Mouse (Mus musculus): ENCODE measurements around the gene Prss34. TPM values are rescaled to one million over a fixed set of nuclear protein-coding genes. Genes with fewer than 3 reads are reported as not detected.

Prss34 gene
- 0.18 TPM in 1 of 2 replicates, not detected in the other for polyA plus RNA-seq (2015; fragmentation: Nextera tagmentation; extraction: Ambion mirVana)

GRCm38 (mm10) chr17:25298094-25298493 lies at the start of gene Prss34:
TSS of gene Prss34 (plus strand) at chr17:25298394.
- Histone ChIP-seq H3K9ac (replicated peaks) (no peak within 1 kb of the TSS), H3K9me3 (no peaks in the 10 kb centered on the region), H3K4me1 (no peaks in the 10 kb centered on the region), H3K27me3 (no peaks in the 10 kb centered on the region), H3K4me2 (replicated peaks) (no peak within 1 kb of the TSS), H3K27ac (replicated peaks) (no peak within 1 kb of the TSS), H3K36me3 (no peaks in the 10 kb centered on the region), H3K4me3 (no peak within 1 kb of the TSS)
- no peak for ATAC-seq (replicated peaks)
- WGBS = 91% methylated on average over 5 of the region's 5 CpGs

DNA sequence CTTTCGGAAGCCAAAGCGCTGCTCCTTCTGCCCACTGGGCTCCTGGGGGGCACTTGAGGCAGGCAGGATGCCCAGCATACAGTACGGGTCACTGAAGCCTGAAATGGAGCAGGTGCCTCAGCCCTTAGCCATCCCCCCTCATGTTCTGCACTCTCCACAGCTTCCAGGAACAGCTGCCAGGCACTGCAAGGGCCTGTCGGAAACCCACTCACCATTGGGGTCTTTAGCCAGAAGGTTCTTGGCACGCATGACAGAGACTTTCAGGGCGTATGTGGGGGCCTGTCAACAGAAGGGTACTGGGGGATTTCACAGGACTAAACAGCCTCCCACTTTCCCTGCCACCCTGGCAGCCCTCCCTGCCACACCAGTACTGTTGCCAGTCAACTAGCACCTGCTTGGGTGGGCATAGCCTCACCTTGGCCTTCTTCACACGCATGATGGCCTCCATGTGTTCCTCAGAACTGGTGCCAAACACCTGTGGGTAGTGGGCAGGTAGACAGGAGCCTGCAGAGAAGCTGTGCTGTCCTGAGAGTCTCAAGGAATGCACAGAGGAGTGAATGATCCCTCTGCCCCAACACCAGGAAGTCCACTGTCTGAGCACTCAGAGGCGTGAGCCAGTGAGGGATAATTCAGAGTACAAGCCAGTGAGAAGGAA lies 47.9 kb upstream of the Prss34 start:
- Histone ChIP-seq H3K4me2 (replicated peaks) (no peak overlapping the region), H3K4me3 (no peak overlapping the region), H3K4me1 (peaks cover 9% of the 10 kb centered on the region), H3K9ac (replicated peaks) (no peak overlapping the region), H3K9me3 (no peaks in the 10 kb centered on the region), H3K27ac (replicated peaks) (no peak overlapping the region), H3K36me3 (no peaks in the 10 kb centered on the region), H3K27me3 (peaks cover 8% of the 10 kb centered on the region)
- ATAC-seq (replicated peaks) = no peak
- 71% methylated on average over 8 of the region's 8 CpGs for WGBS

- Histone ChIP-seq H3K9me3 (no peaks in the 10 kb centered on the region), H3K9ac (replicated peaks) (no peak overlapping the region)
Measured at GRCm38 (mm10) chr17:25252643-25253042, 45.6 kb upstream of the Prss34 start.

DNA sequence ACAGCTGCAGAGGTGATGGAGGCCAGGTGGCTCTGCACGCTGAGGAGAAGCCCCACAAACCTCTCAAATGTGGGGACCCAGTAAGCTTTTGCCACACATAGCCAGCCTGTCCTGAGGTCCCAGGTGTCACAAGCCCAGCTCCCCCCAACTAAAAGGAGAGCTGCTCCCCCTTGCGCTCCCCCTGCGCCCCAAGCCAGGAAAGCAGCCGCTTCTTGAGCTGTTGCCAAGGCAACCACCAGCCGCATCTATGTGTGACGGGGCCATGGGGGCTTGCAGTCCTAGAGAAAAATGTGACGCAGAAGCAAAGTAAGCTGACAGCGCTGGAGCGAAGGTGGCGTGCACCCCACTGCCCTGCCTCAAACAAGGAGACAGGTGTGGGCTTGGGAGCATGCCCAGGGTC lies 44.4 kb upstream of the Prss34 start:
- WGBS = 14% methylated on average over 10 of the region's 10 CpGs
- H3K4me1 ChIP-seq = peaks cover 19% of the 10 kb centered on the region
- H3K36me3 ChIP-seq = no peaks in the 10 kb centered on the region
- H3K9me3 ChIP-seq = no peaks in the 10 kb centered on the region
- ATAC-seq (replicated peaks) = no peak; the same call in 1 of the 2 replicates
- H3K27ac ChIP-seq (replicated peaks) = peak overlapping the region; percentile 75
- peak overlapping the region; percentile 14; the same call in 1 of the 2 replicates for H3K4me2 ChIP-seq (replicated peaks)
- H3K9ac ChIP-seq (replicated peaks) = no peak overlapping the region
- peaks cover 23% of the 10 kb centered on the region for H3K27me3 ChIP-seq
- H3K4me3 ChIP-seq = no peak overlapping the region

More at GRCm38 (mm10) chr17:25252643-25253042, 45.6 kb upstream of the Prss34 start:
- Histone ChIP-seq H3K4me3 (no peak overlapping the region), H3K27ac (replicated peaks) (peak overlapping the region; percentile 75), H3K4me2 (replicated peaks) (no peak overlapping the region), H3K27me3 (peaks cover 23% of the 10 kb centered on the region), H3K4me1 (peaks cover 19% of the 10 kb centered on the region), H3K36me3 (no peaks in the 10 kb centered on the region)
- WGBS = 27% methylated on average over 3 of the region's 3 CpGs
- ATAC-seq (replicated peaks) = 0 out of 2 replicates have a peak, but pooled peaks have one; percentile 55

DNA sequence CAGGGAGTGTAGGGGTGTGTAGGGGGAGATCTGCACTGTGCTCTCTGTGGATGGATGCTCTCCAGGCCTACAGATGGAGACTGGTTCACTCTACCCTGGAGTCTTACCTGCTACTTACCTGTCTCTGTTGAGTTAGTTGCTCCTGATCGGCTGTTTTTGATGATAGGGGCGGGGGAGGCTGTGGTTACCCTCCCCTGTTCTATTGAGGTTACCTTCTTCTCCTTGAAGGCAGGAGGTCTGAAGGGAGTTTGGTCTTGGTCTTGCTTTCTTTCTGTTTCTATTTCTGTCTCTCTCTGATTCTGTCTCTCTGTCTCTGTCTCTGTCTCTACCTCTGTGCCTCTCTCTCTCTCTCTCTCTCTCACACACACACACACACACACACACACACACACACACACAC lies 43.1 kb upstream of the Prss34 start:
- Histone ChIP-seq H3K4me1 (peaks cover 19% of the 10 kb centered on the region), H3K27ac (replicated peaks) (no peak overlapping the region), H3K9ac (replicated peaks) (no peak overlapping the region), H3K27me3 (peaks cover 23% of the 10 kb centered on the region), H3K9me3 (no peaks in the 10 kb centered on the region), H3K4me3 (no peak overlapping the region), H3K36me3 (peaks cover 12% of the 10 kb centered on the region), H3K4me2 (replicated peaks) (no peak overlapping the region)
- ATAC-seq (replicated peaks) = no peak
- WGBS = 72% methylated on average over 2 of the region's 2 CpGs

DNA sequence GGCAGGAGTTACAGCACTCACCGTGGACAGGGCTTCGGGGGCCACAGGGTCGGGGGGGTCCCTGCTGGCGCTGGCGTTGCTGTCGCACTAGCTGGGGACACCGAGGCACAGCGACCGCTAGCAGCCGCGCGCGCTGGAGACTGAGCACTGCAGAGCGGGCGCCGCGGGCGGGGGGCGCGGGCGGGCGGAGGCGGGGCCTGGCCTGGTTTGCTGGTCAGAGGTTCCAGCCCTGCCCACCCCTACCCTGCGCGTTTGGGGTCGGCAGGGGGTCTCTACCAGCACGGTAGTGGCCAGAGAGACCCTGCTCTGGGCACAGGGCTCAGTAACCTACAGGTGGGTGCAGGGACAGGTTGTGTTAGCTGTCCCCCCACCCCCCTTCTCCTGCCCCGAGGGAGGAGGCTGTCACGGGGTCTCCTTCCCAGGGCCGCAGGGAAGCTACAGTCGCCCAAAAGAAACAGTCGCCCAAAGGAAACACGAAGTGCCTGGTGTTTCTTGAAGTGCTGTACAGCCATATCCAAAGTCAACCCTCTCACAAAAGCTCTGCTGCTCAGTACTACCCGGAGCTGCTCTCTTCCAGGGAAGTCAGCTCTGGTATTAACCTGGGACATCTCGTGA lies 41.9 kb upstream of the Prss34 start, which contains the start of gene Baiap3:
Baiap3 (minus strand) TSS at position 225 of the 615 bp plus-strand sequence.
- 3% methylated on average over 35 of the region's 35 CpGs for WGBS
- ATAC-seq (replicated peaks) = no peak; the same call in 1 of the 2 replicates
- Histone ChIP-seq H3K4me2 (replicated peaks) (peak within 1 kb of the TSS; percentile 35), H3K4me3 (peak within 1 kb of the TSS; percentile 25), H3K27me3 (peaks cover 23% of the 10 kb centered on the region), H3K9me3 (no peaks in the 10 kb centered on the region), H3K4me1 (peaks cover 19% of the 10 kb centered on the region), H3K36me3 (peaks cover 14% of the 10 kb centered on the region), H3K9ac (replicated peaks) (0 out of 2 replicates have a peak within 1 kb of the TSS, but pooled peaks have one; percentile 3), H3K27ac (replicated peaks) (no peak within 1 kb of the TSS)

DNA sequence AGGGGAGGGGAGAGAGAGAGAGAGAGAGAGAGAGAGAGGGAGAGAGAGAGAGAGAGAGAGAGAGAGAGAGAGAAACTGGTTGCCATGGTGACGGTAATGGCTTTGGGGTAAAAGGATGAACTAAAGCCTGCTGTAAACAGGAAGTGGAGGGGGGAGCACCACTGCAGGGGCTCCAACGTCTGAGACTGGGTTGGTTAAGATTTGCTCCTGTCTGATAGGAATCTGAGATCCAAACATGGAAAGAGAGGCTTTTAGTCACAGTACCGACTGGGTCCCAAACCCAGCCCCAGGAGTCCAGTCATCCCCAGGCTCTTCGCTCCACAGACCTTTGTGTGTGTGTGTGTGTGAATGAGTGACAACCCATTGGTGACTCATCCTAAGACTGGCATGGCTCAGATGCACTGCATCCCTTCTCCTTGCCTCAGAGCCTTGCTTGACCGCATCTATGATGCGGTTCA lies 40.4 kb upstream of the Prss34 start:
- Histone ChIP-seq H3K4me2 (replicated peaks) (no peak overlapping the region), H3K27ac (replicated peaks) (no peak overlapping the region), H3K4me3 (no peak overlapping the region), H3K9me3 (no peaks in the 10 kb centered on the region), H3K9ac (replicated peaks) (no peak overlapping the region), H3K36me3 (peaks cover 20% of the 10 kb centered on the region), H3K27me3 (peaks cover 23% of the 10 kb centered on the region), H3K4me1 (peaks cover 19% of the 10 kb centered on the region)
- WGBS = 60% methylated on average over 6 of the region's 6 CpGs
- no peak for ATAC-seq (replicated peaks)

GRCm38 (mm10) chr17:25264453-25264852 lies 33.7 kb upstream of the Prss34 start:
- Histone ChIP-seq H3K36me3 (peaks cover 76% of the 10 kb centered on the region), H3K27ac (replicated peaks) (no peak overlapping the region), H3K4me3 (no peak overlapping the region), H3K4me2 (replicated peaks) (no peak overlapping the region), H3K27me3 (no peaks in the 10 kb centered on the region), H3K4me1 (peaks cover 1% of the 10 kb centered on the region; the same call in 1 of the 2 replicates), H3K9me3 (no peaks in the 10 kb centered on the region), H3K9ac (replicated peaks) (no peak overlapping the region)
- 65% methylated on average over 3 of the region's 3 CpGs for WGBS
- ATAC-seq (replicated peaks) = no peak

- no peak overlapping the region for H3K9ac ChIP-seq (replicated peaks)
Measured at GRCm38 (mm10) chr17:25270795-25271335, 27.3 kb upstream of the Prss34 start.

DNA sequence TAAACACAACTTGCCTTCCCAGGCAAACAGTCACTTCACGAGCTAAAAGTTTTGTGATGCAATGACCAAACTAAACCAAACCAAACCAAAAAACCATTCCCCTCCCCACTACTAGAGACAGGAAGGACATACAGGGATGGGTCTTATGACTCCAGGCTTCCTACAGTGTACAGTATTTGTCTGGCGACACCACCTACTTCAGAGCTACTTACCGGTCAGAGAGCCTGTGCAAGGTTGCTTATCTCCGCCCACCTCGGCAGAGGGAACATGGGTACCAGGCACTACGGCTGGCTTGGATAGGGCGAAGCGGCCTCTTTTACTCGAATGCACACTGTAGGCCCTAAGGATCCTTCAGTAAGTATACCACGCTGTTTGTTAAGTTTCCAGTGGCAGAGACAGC lies 25.9 kb upstream of the Prss34 start:
- 0% methylated on average over 10 of the region's 10 CpGs for WGBS
- Histone ChIP-seq H3K4me1 (peaks cover 35% of the 10 kb centered on the region), H3K36me3 (peaks cover 23% of the 10 kb centered on the region), H3K4me2 (replicated peaks) (peak overlapping the region; percentile 93), H3K9ac (replicated peaks) (peak overlapping the region; percentile 88), H3K27me3 (no peaks in the 10 kb centered on the region), H3K27ac (replicated peaks) (peak overlapping the region; percentile 98), H3K4me3 (peak overlapping the region; percentile 69), H3K9me3 (no peaks in the 10 kb centered on the region)
- ATAC-seq (replicated peaks) = no peak

More at GRCm38 (mm10) chr17:25270795-25271335, 27.3 kb upstream of the Prss34 start:
- H3K4me1 ChIP-seq = peaks cover 35% of the 10 kb centered on the region
- no peaks in the 10 kb centered on the region for H3K27me3 ChIP-seq
- H3K9me3 ChIP-seq = no peaks in the 10 kb centered on the region
- no peak overlapping the region for H3K27ac ChIP-seq (replicated peaks)
- H3K4me2 ChIP-seq (replicated peaks) = peak overlapping the region; percentile 93
- WGBS = 91% methylated on average over 2 of the region's 2 CpGs
- ATAC-seq (replicated peaks) = no peak
- H3K4me3 ChIP-seq = peak overlapping the region; percentile 69
- peaks cover 37% of the 10 kb centered on the region for H3K36me3 ChIP-seq

GRCm38 (mm10) chr17:25272951-25273705 lies 25.1 kb upstream of the Prss34 start:
- no peaks in the 10 kb centered on the region for H3K9me3 ChIP-seq
- ATAC-seq (replicated peaks) = peak; percentile 94
- under 1% methylated on average over 91 of the region's 92 CpGs for WGBS

More at GRCm38 (mm10) chr17:25272951-25273705, 25.1 kb upstream of the Prss34 start:
- Histone ChIP-seq H3K27me3 (no peaks in the 10 kb centered on the region), H3K4me2 (replicated peaks) (peak overlapping the region; percentile 93), H3K4me3 (peak overlapping the region; percentile 69), H3K9ac (replicated peaks) (peak overlapping the region; percentile 88), H3K27ac (replicated peaks) (peak overlapping the region; percentile 98), H3K4me1 (peaks cover 35% of the 10 kb centered on the region), H3K36me3 (peaks cover 15% of the 10 kb centered on the region)
